Mouse (Mus musculus) lung, embryonic 15.5 days (tissue): ENCODE data around the gene Rnf19b. TPM values are rescaled to one million over a fixed set of nuclear protein-coding genes. Genes with fewer than 3 reads are reported as not detected.

ENCODE experiments used
- ATAC-seq: fragments of 200-750 bp; cut with Nextera tagmentation; 2 replicates; pipeline ENCODE4 v1.8.0; 2017; ENCODE audit warnings: moderate number of reproducible peaks, borderline replicate concordance; ENCODE audit not compliant: low FRiP score, low TSS enrichment; ENCODE audit errors: extremely low read depth
- H3K27ac ChIP-seq: fragments of 300-500 bp; sonication (generic); 2 replicates; pipeline ENCODE4 v1.5.1; 2015; ENCODE audit warnings: moderate library complexity, mild to moderate bottlenecking, inconsistent platforms
- H3K27me3 ChIP-seq: fragments of 300-500 bp; sonication (generic); 2 replicates; pipeline ENCODE4 v1.6.1; 2015; ENCODE audit warnings: inconsistent platforms
- H3K36me3 ChIP-seq: fragments of 300-500 bp; sonication (generic); 2 replicates; pipeline ENCODE4 v1.6.1; 2015; ENCODE audit warnings: inconsistent platforms
- H3K4me1 ChIP-seq: fragments of 300-500 bp; sonication (generic); 2 replicates; pipeline ENCODE4 v1.6.1; 2015; ENCODE audit warnings: inconsistent platforms
- H3K4me2 ChIP-seq: fragments of 300-500 bp; sonication (generic); 2 replicates; pipeline ENCODE4 v1.6.1; 2015; ENCODE audit warnings: inconsistent platforms, mild to moderate bottlenecking, moderate library complexity
- H3K4me3 ChIP-seq: fragments of 300-500 bp; sonication (generic); 2 replicates; pipeline ENCODE4 v1.5.1; 2015; ENCODE audit warnings: mild to moderate bottlenecking, inconsistent platforms
- H3K9ac ChIP-seq: fragments of 300-500 bp; sonication (generic); 2 replicates; pipeline ENCODE4 v1.6.1; 2015; ENCODE audit warnings: inconsistent platforms
- H3K9me3 ChIP-seq: fragments of 300-500 bp; sonication (generic); 2 replicates; pipeline ENCODE4 v1.6.1; 2016; ENCODE audit warnings: inconsistent platforms
- WGBS: fragments of 180-500 bp; shearing (Covaris S2); methylation state at CpG from one replicate; pipeline ENCODE4 v1.1.7; 2015; 5-methylcytosine and 5-hydroxymethylcytosine counted together
- polyA plus RNA-seq: library from polyadenylated mRNA; unstranded; fragments of >200 nt; fragmentation: Nextera tagmentation; extraction: Ambion mirVana; gene quantifications from 2 replicates; pipeline ENCODE4 v1.2.1, GENCODE M21; 2015

Gene Rnf19b
- polyA plus RNA-seq, 1 experiment from 2014 or later: 7.6 TPM

- 30% methylated on average over 10 of the region's 10 CpGs for WGBS
- peaks cover 38% of the 10 kb centered on the region for H3K36me3 ChIP-seq
- no peak overlapping the region for H3K9ac ChIP-seq
- no peaks in the 10 kb centered on the region for H3K9me3 ChIP-seq
- peak overlapping the region; percentile 63 for H3K27ac ChIP-seq
- no peak overlapping the region for H3K4me2 ChIP-seq
- peak; percentile 67 for ATAC-seq
- H3K27me3 ChIP-seq: no peaks in the 10 kb centered on the region
- no peak overlapping the region for H3K4me3 ChIP-seq
- peaks cover 15% of the 10 kb centered on the region for H3K4me1 ChIP-seq
Measured at GRCm38 (mm10) chr4:129082379-129083115, 24.5 kb downstream of the Rnf19b start.

- Histone ChIP-seq H3K4me3 (no peak overlapping the region), H3K9me3 (no peaks in the 10 kb centered on the region), H3K36me3 (peaks cover 17% of the 10 kb centered on the region), H3K4me1 (peaks cover 15% of the 10 kb centered on the region), H3K27ac (no peak overlapping the region), H3K4me2 (no peak overlapping the region), H3K27me3 (no peaks in the 10 kb centered on the region), H3K9ac (no peak overlapping the region)
- 94% methylated on average over 9 of the region's 9 CpGs for WGBS
- no peak for ATAC-seq
Measured at GRCm38 (mm10) chr4:129084896-129085295, 26.8 kb downstream of the Rnf19b start.

GRCm38 (mm10) chr4:129086078-129086477 is 28.0 kb downstream of the Rnf19b start:
- no peaks in the 10 kb centered on the region for H3K9me3 ChIP-seq
- no peaks in the 10 kb centered on the region for H3K27me3 ChIP-seq
- no peak overlapping the region for H3K4me3 ChIP-seq
- no peak overlapping the region for H3K4me2 ChIP-seq
- ATAC-seq: no peak
- H3K9ac ChIP-seq: no peak overlapping the region
- H3K4me1 ChIP-seq: peaks cover 15% of the 10 kb centered on the region
- H3K27ac ChIP-seq: no peak overlapping the region
- 25% methylated on average over 8 of the region's 8 CpGs for WGBS
- H3K36me3 ChIP-seq: peaks cover 8% of the 10 kb centered on the region

DNA sequence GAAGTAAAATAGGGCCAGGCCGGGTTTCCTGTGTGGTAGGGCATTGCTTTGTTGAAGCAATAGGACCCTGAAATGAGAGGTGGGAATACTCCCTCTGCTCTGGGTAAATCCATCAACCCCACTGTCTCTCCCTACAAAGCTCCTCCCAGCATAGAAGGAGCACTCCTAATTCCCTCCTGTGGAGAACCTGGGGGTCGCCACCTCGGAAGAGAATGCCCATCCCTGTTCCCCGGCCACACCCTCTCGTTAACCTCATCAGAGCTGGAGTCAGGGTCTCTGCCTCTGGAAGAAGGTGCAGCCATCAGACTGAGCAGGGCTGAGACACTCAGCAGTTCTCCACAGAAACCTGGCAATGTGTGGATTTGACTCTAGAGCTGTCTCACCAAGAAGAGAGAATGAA is 29.8 kb downstream of the Rnf19b start:
- no peak overlapping the region for H3K4me3 ChIP-seq
- no peak for ATAC-seq
- no peaks in the 10 kb centered on the region for H3K4me1 ChIP-seq
- no peaks in the 10 kb centered on the region for H3K27me3 ChIP-seq
- H3K9ac ChIP-seq: no peak overlapping the region
- WGBS: 53% methylated on average over 5 of the region's 5 CpGs
- no peak overlapping the region for H3K4me2 ChIP-seq
- no peak overlapping the region for H3K27ac ChIP-seq
- peaks cover 8% of the 10 kb centered on the region for H3K36me3 ChIP-seq
- H3K9me3 ChIP-seq: no peaks in the 10 kb centered on the region

DNA sequence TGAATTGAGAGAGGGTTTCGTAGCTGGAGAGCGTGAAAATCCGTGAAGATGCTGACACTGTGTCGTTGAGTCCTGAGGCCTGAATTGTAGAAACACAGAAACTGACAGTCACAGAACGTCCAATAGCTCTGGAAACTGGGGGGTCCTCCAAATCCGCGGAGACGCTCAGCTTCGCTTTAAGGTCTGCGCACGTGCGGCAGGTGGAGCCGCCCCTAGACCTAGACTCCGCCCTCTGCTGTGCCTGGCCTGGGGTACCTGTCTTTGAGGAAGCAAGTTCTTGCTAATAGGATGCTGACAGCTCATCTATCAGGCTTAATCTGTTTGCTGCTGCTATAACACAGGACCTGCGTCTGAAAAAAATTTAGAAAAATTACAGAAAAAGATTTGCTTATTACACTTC is 37.2 kb downstream of the Rnf19b start:
- Histone ChIP-seq H3K36me3 (no peaks in the 10 kb centered on the region), H3K9me3 (no peaks in the 10 kb centered on the region), H3K4me1 (no peaks in the 10 kb centered on the region), H3K4me2 (no peak overlapping the region), H3K27me3 (peaks cover 6% of the 10 kb centered on the region; the same call in 1 of the 2 replicates), H3K27ac (no peak overlapping the region), H3K4me3 (no peak overlapping the region), H3K9ac (no peak overlapping the region)
- ATAC-seq: no peak
- WGBS: 25% methylated on average over 15 of the region's 15 CpGs

- H3K27me3 ChIP-seq: peaks cover 6% of the 10 kb centered on the region; the same call in 1 of the 2 replicates
- H3K36me3 ChIP-seq: no peaks in the 10 kb centered on the region
- no peak overlapping the region for H3K27ac ChIP-seq
- no peak overlapping the region for H3K4me2 ChIP-seq
- no peak for ATAC-seq
- WGBS: 67% methylated on average over 7 of the region's 7 CpGs
- no peaks in the 10 kb centered on the region for H3K9me3 ChIP-seq
- H3K4me1 ChIP-seq: no peaks in the 10 kb centered on the region
- no peak overlapping the region for H3K4me3 ChIP-seq
- no peak overlapping the region for H3K9ac ChIP-seq
Measured at GRCm38 (mm10) chr4:129097006-129097405, 38.9 kb downstream of the Rnf19b start.

GRCm38 (mm10) chr4:129102133-129102829 is 44.2 kb downstream of the Rnf19b start:
- Histone ChIP-seq H3K9me3 (no peaks in the 10 kb centered on the region), H3K27ac (no peak overlapping the region), H3K4me3 (no peak overlapping the region), H3K27me3 (peaks cover 32% of the 10 kb centered on the region), H3K9ac (no peak overlapping the region), H3K4me2 (no peak overlapping the region), H3K36me3 (no peaks in the 10 kb centered on the region), H3K4me1 (peaks cover 20% of the 10 kb centered on the region)
- WGBS: 57% methylated on average over 14 of the region's 14 CpGs
- no peak for ATAC-seq

DNA sequence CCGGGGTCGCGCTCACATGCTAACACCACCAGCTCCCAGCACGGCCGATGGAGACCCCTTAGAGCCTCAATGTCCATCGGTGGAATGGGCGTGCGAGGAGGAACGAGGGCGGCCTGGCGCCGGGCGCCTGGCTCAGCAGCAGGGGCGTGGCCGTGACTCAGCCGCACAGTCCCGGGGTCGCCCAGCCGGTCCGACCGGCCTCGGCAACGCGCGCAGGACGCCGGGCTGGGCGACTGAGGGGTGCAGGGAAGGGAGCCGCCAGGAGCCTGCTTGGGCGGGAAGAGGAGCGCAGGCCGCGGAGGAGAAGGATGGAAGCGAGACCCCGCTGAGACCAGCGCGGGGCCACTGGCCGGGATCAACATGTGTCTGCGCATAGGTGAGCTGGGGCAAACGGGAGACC is 47.3 kb downstream of the Rnf19b start, which contains the start of gene Tmem54:
TSS of gene Tmem54 (plus strand) at position 193 of the 400 bp plus-strand sequence.
- Histone ChIP-seq H3K27ac (no peak within 1 kb of the TSS), H3K4me2 (peak within 1 kb of the TSS; percentile 62), H3K27me3 (peaks cover 32% of the 10 kb centered on the region), H3K36me3 (no peaks in the 10 kb centered on the region), H3K4me3 (peak within 1 kb of the TSS; percentile 39), H3K4me1 (peaks cover 26% of the 10 kb centered on the region), H3K9me3 (no peaks in the 10 kb centered on the region), H3K9ac (peak within 1 kb of the TSS; percentile 40)
- 5% methylated on average over 33 of the region's 40 CpGs for WGBS
- peak; percentile 78 for ATAC-seq

DNA sequence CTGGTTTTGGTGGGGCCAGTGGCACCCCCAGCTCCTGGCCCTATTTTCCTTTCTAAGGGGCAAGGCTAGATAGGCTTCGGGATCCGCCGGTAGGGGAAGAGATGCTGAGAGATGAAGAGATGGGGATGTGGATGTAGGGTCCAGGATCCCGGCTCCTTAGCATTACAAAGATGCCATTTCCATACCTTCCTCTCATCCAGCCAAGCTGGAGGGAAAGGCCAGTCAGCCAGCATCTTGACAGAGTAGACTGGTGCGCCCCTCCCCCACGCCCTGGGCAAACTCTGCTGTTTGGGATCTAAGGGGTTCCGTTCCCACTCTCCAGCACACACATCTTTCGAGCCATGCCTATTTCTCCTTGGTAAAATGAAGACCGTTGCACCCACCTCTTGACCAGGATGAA is 48.0 kb downstream of the Rnf19b start:
- WGBS: 28% methylated on average over 9 of the region's 9 CpGs
- peak overlapping the region; percentile 39 for H3K4me3 ChIP-seq
- peaks cover 32% of the 10 kb centered on the region for H3K27me3 ChIP-seq
- no peak overlapping the region for H3K27ac ChIP-seq
- H3K9me3 ChIP-seq: no peaks in the 10 kb centered on the region
- no peaks in the 10 kb centered on the region for H3K36me3 ChIP-seq
- no peak for ATAC-seq
- H3K4me1 ChIP-seq: peaks cover 26% of the 10 kb centered on the region
- 0 out of 2 replicates have a peak overlapping the region, but pooled peaks have one; percentile 40 for H3K9ac ChIP-seq
- peak overlapping the region; percentile 62 for H3K4me2 ChIP-seq

- Histone ChIP-seq H3K9ac (no peak overlapping the region), H3K9me3 (no peaks in the 10 kb centered on the region), H3K4me1 (peaks cover 33% of the 10 kb centered on the region), H3K4me2 (no peak overlapping the region), H3K27ac (no peak overlapping the region), H3K36me3 (no peaks in the 10 kb centered on the region), H3K4me3 (no peak overlapping the region), H3K27me3 (peaks cover 32% of the 10 kb centered on the region)
- 53% methylated on average over 10 of the region's 10 CpGs for WGBS
- ATAC-seq: no peak
Measured at GRCm38 (mm10) chr4:129107348-129107899, 49.4 kb downstream of the Rnf19b start.

GRCm38 (mm10) chr4:129108624-129109023 is 50.6 kb downstream of the Rnf19b start:
- Histone ChIP-seq H3K27ac (no peak overlapping the region), H3K27me3 (peaks cover 34% of the 10 kb centered on the region), H3K4me1 (peaks cover 41% of the 10 kb centered on the region), H3K9ac (no peak overlapping the region), H3K36me3 (no peaks in the 10 kb centered on the region), H3K4me2 (no peak overlapping the region), H3K4me3 (no peak overlapping the region), H3K9me3 (no peaks in the 10 kb centered on the region)
- no peak for ATAC-seq
- 74% methylated on average over 7 of the region's 7 CpGs for WGBS

DNA sequence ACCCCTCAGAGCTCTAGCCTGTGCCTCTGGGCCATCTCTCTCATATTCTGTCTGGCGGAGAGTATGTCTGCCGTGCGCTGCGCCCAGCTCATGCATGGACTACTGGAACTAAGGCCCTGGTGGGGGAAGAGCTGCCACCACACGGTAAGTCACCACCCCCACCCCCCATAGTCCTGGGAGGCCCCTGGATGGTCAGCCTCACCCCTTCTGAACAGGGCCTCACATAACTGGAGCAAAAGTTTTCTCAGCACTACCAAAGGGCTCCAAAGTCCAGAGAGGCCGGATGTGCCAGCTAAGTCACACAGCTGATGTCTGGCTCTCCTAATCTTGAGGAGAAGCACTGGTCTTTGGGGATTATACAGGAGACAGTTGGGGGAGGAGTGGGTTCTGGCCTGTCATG is 52.7 kb downstream of the Rnf19b start:
- WGBS: 80% methylated on average over 6 of the region's 6 CpGs
- Histone ChIP-seq H3K36me3 (no peaks in the 10 kb centered on the region), H3K4me1 (peaks cover 34% of the 10 kb centered on the region), H3K4me3 (no peak overlapping the region), H3K27me3 (peaks cover 22% of the 10 kb centered on the region), H3K27ac (no peak overlapping the region), H3K4me2 (no peak overlapping the region), H3K9me3 (no peaks in the 10 kb centered on the region), H3K9ac (no peak overlapping the region)
- ATAC-seq: no peak
